Mouse (Mus musculus): ENCODE results near the gene Plekhg4.

Gene Plekhg4

GRCm38 (mm10) chr8:105393915-105394314, 20.8 kb downstream of the Plekhg4 start:
- no peak for DNase-seq (ENCODE audit: extremely low read depth, insufficient read length, low spot score)

- no peak for DNase-seq (ENCODE audit: extremely low read depth, insufficient read length, low spot score)
Observed at GRCm38 (mm10) chr8:105397747-105398146, 24.7 kb downstream of the Plekhg4 start.

GRCm38 (mm10) chr8:105400016-105400415, 26.9 kb downstream of the Plekhg4 start:
- DNase-seq (ENCODE audit: extremely low read depth, insufficient read length, low spot score): no peak

GRCm38 (mm10) chr8:105403467-105403866, 30.4 kb downstream of the Plekhg4 start:
- no peak for DNase-seq (ENCODE audit: extremely low read depth, insufficient read length, low spot score)

- no peak for DNase-seq (ENCODE audit: extremely low read depth, insufficient read length, low spot score)
Observed at GRCm38 (mm10) chr8:105404496-105404895, 31.4 kb downstream of the Plekhg4 start.

- DNase-seq (ENCODE audit: extremely low read depth, insufficient read length, low spot score): no peak
Observed at GRCm38 (mm10) chr8:105406416-105406815, 33.3 kb downstream of the Plekhg4 start.

- no peak for DNase-seq (ENCODE audit: extremely low read depth, insufficient read length, low spot score)
Observed at GRCm38 (mm10) chr8:105408331-105408730, 35.3 kb downstream of the Plekhg4 start.

GRCm38 (mm10) chr8:105409947-105410346, 36.9 kb downstream of the Plekhg4 start:
- no peak for DNase-seq (ENCODE audit: extremely low read depth, insufficient read length, low spot score)

GRCm38 (mm10) chr8:105413391-105413790, 40.3 kb downstream of the Plekhg4 start, which contains the start of the genes Kctd19 and Lrrc36:
Kctd19 (minus strand) TSS chr8:105413502.
Lrrc36 (plus strand) TSS chr8:105413571.
- DNase-seq (ENCODE audit: extremely low read depth, insufficient read length, low spot score): no peak

- DNase-seq (ENCODE audit: extremely low read depth, insufficient read length, low spot score): no peak
Observed at GRCm38 (mm10) chr8:105418992-105419391, 45.9 kb downstream of the Plekhg4 start.

GRCm38 (mm10) chr8:105419800-105420199, 46.7 kb downstream of the Plekhg4 start:
- DNase-seq (ENCODE audit: extremely low read depth, insufficient read length, low spot score): no peak

GRCm38 (mm10) chr8:105422006-105422405, 48.9 kb downstream of the Plekhg4 start:
- DNase-seq (ENCODE audit: extremely low read depth, insufficient read length, low spot score): no peak

GRCm38 (mm10) chr8:105426878-105427277, 53.8 kb downstream of the Plekhg4 start:
- no peak for DNase-seq (ENCODE audit: extremely low read depth, insufficient read length, low spot score)

GRCm38 (mm10) chr8:105431743-105432515, 58.9 kb downstream of the Plekhg4 start:
- no peak for DNase-seq (ENCODE audit: extremely low read depth, insufficient read length, low spot score)

All from 3134 (cell line).